Mouse (Mus musculus): ENCODE data around the gene Ctnnbl1. TPM values are rescaled to one million over a fixed set of nuclear protein-coding genes. Genes with fewer than 3 reads are reported as not detected.

Ctnnbl1 gene
- polyA plus RNA-seq, 1 experiment from 2014 or later = 50.5 TPM

DNA sequence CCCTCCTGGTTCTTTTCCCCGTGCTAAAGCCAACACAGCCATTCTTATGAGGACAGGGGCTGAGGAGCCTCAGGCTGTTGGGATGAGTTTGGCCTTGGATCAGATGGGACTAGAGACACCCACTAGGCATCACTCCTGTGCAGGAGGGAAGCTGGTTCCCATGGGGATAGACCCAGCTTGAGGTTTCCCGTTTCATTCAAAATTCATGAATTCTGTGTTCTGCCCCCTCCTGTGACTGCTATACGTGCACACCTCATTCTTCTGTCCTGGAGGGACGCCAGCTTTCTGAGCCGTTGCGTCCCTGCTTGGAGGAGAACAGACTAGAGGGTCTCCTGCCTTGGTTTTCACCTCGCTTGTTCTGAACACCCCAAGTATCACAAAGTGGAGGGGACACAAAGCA lies 189.3 kb downstream of the Ctnnbl1 start:
- Histone ChIP-seq H3K36me3 (ENCODE audit: control insufficient read depth, insufficient read depth, low read length) (no peaks in the 10 kb centered on the region), H3K27me3 (replicated peaks; ENCODE audit: control insufficient read depth, insufficient read depth, low read length) (no peaks in the 10 kb centered on the region), H3K4me3 (ENCODE audit: low read depth, low read length) (no peak overlapping the region), H3K27ac (ENCODE audit: low read depth) (no peak overlapping the region), H3K9ac (ENCODE audit: low read length) (no peak overlapping the region), H3K4me2 (ENCODE audit: low read length) (no peak overlapping the region), H3K9me3 (ENCODE audit: control insufficient read depth, low read length) (no peaks in the 10 kb centered on the region), H3K4me1 (replicated peaks; ENCODE audit: control insufficient read depth, insufficient read depth, low read length) (no peaks in the 10 kb centered on the region; the same call in 1 of the 2 replicates)
- 61% methylated on average over 7 of the region's 7 CpGs for WGBS
- ATAC-seq (replicated peaks; ENCODE audit: low FRiP score, low TSS enrichment, low read depth) = no peak
- DNase-seq (ENCODE audit: low spot score) = no peak

DNA sequence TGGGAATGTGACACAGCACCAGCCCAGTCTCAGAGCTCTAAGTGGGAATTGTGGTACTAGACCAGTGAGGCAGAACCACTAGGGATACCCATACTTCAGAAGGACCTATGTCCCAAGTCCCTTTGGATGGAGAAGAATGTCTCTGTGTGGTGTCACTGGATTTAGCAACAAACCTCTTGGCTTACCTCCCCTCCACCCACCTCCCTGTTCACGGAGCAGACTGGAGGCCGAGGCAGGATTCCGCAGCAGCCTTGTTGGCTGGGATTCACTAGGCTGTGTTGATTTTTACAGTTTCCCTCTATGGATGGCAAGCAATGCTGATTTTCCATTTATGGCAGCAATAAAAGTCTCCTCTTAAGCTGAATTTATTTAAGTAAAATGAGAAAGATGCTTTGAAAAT lies 189.7 kb downstream of the Ctnnbl1 start:
- Histone ChIP-seq H3K27ac (ENCODE audit: low read depth) (no peak overlapping the region), H3K4me1 (replicated peaks; ENCODE audit: control insufficient read depth, insufficient read depth, low read length) (no peaks in the 10 kb centered on the region; the same call in 1 of the 2 replicates), H3K4me3 (ENCODE audit: low read depth, low read length) (no peak overlapping the region), H3K36me3 (ENCODE audit: control insufficient read depth, insufficient read depth, low read length) (no peaks in the 10 kb centered on the region), H3K9me3 (ENCODE audit: control insufficient read depth, low read length) (no peaks in the 10 kb centered on the region), H3K4me2 (ENCODE audit: low read length) (no peak overlapping the region), H3K27me3 (replicated peaks; ENCODE audit: control insufficient read depth, insufficient read depth, low read length) (no peaks in the 10 kb centered on the region), H3K9ac (ENCODE audit: low read length) (no peak overlapping the region)
- no peak for ATAC-seq (replicated peaks; ENCODE audit: low FRiP score, low TSS enrichment, low read depth)
- 56% methylated on average over 3 of the region's 3 CpGs for WGBS
- DNase-seq (ENCODE audit: low spot score) = no peak

DNA sequence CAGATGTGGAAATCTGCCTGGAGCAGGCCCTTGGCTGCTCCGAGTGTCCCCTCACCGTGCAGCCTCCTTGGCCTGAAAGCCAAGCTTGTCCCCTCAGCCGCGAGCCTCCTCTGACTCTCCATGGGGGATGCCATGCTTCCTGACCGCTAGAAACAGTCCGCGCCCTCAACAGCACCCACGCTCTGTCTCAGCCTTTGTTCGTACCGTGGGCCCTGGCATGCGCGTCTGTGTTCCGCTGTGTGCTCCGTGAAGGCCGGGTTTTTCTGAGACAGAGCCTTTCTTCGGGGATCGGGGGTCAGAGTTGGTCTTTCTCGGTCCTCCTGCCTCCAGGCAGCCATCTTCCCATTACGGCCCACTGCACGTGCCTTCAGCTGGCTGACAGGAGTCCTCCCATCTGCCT lies 190.2 kb downstream of the Ctnnbl1 start:
- no peaks in the 10 kb centered on the region; the same call in 1 of the 2 replicates for H3K4me1 ChIP-seq (replicated peaks; ENCODE audit: control insufficient read depth, insufficient read depth, low read length)
- no peaks in the 10 kb centered on the region for H3K27me3 ChIP-seq (replicated peaks; ENCODE audit: control insufficient read depth, insufficient read depth, low read length)
- ATAC-seq (replicated peaks; ENCODE audit: low FRiP score, low TSS enrichment, low read depth) (no peak), DNase-seq (ENCODE audit: low spot score) (no peak)
- H3K9me3 ChIP-seq (ENCODE audit: control insufficient read depth, low read length) = no peaks in the 10 kb centered on the region
- WGBS = 53% methylated on average over 20 of the region's 20 CpGs
- no peak overlapping the region for H3K9ac ChIP-seq (ENCODE audit: low read length)
- H3K27ac ChIP-seq (ENCODE audit: low read depth) = no peak overlapping the region
- no peak overlapping the region for H3K4me2 ChIP-seq (ENCODE audit: low read length)
- H3K4me3 ChIP-seq (ENCODE audit: low read depth, low read length) = no peak overlapping the region
- no peaks in the 10 kb centered on the region for H3K36me3 ChIP-seq (ENCODE audit: control insufficient read depth, insufficient read depth, low read length)

GRCm38 (mm10) chr2:157927815-157928214 lies 190.6 kb downstream of the Ctnnbl1 start:
- no peaks in the 10 kb centered on the region for H3K9me3 ChIP-seq (ENCODE audit: control insufficient read depth, low read length)
- H3K4me1 ChIP-seq (replicated peaks; ENCODE audit: control insufficient read depth, insufficient read depth, low read length) = no peaks in the 10 kb centered on the region; the same call in 1 of the 2 replicates
- no peak overlapping the region for H3K4me2 ChIP-seq (ENCODE audit: low read length)
- H3K36me3 ChIP-seq (ENCODE audit: control insufficient read depth, insufficient read depth, low read length) = no peaks in the 10 kb centered on the region
- no peaks in the 10 kb centered on the region for H3K27me3 ChIP-seq (replicated peaks; ENCODE audit: control insufficient read depth, insufficient read depth, low read length)
- no peak for ATAC-seq (replicated peaks; ENCODE audit: low FRiP score, low TSS enrichment, low read depth)
- no peak for DNase-seq (ENCODE audit: low spot score)
- H3K27ac ChIP-seq (ENCODE audit: low read depth) = no peak overlapping the region
- no peak overlapping the region for H3K4me3 ChIP-seq (ENCODE audit: low read depth, low read length)
- WGBS = 30% methylated on average over 2 of the region's 2 CpGs
- H3K9ac ChIP-seq (ENCODE audit: low read length) = no peak overlapping the region

GRCm38 (mm10) chr2:157932655-157933054 lies 195.5 kb downstream of the Ctnnbl1 start:
- WGBS = 80% methylated on average over 4 of the region's 4 CpGs
- Histone ChIP-seq H3K4me3 (ENCODE audit: low read depth, low read length) (no peak overlapping the region), H3K4me2 (ENCODE audit: low read length) (no peak overlapping the region), H3K36me3 (ENCODE audit: control insufficient read depth, insufficient read depth, low read length) (no peaks in the 10 kb centered on the region), H3K9me3 (ENCODE audit: control insufficient read depth, low read length) (no peaks in the 10 kb centered on the region), H3K4me1 (replicated peaks; ENCODE audit: control insufficient read depth, insufficient read depth, low read length) (no peaks in the 10 kb centered on the region), H3K27ac (ENCODE audit: low read depth) (no peak overlapping the region), H3K27me3 (replicated peaks; ENCODE audit: control insufficient read depth, insufficient read depth, low read length) (no peaks in the 10 kb centered on the region), H3K9ac (ENCODE audit: low read length) (no peak overlapping the region)
- ATAC-seq (replicated peaks; ENCODE audit: low FRiP score, low TSS enrichment, low read depth) (no peak), DNase-seq (ENCODE audit: low spot score) (no peak)

GRCm38 (mm10) chr2:157935444-157936171 lies 198.4 kb downstream of the Ctnnbl1 start:
- no peaks in the 10 kb centered on the region for H3K36me3 ChIP-seq (ENCODE audit: control insufficient read depth, insufficient read depth, low read length)
- no peak overlapping the region for H3K4me2 ChIP-seq (ENCODE audit: low read length)
- H3K9me3 ChIP-seq (ENCODE audit: control insufficient read depth, low read length) = no peaks in the 10 kb centered on the region
- WGBS = 67% methylated on average over 11 of the region's 11 CpGs
- no peaks in the 10 kb centered on the region for H3K4me1 ChIP-seq (replicated peaks; ENCODE audit: control insufficient read depth, insufficient read depth, low read length)
- no peak; the same call in 1 of the 2 replicates for ATAC-seq (replicated peaks; ENCODE audit: low FRiP score, low TSS enrichment, low read depth)
- no peak for DNase-seq (ENCODE audit: low spot score)
- no peak overlapping the region for H3K9ac ChIP-seq (ENCODE audit: low read length)
- H3K4me3 ChIP-seq (ENCODE audit: low read depth, low read length) = no peak overlapping the region
- peaks cover 6% of the 10 kb centered on the region; the same call in 1 of the 2 replicates for H3K27me3 ChIP-seq (replicated peaks; ENCODE audit: control insufficient read depth, insufficient read depth, low read length)
- no peak overlapping the region for H3K27ac ChIP-seq (ENCODE audit: low read depth)

- H3K4me3 ChIP-seq (ENCODE audit: low read depth, low read length) = no peak overlapping the region
- no peaks in the 10 kb centered on the region for H3K9me3 ChIP-seq (ENCODE audit: control insufficient read depth, low read length)
- H3K4me2 ChIP-seq (ENCODE audit: low read length) = no peak overlapping the region
- H3K27me3 ChIP-seq (replicated peaks; ENCODE audit: control insufficient read depth, insufficient read depth, low read length) = peaks cover 16% of the 10 kb centered on the region
- 76% methylated on average over 4 of the region's 4 CpGs for WGBS
- no peak overlapping the region for H3K9ac ChIP-seq (ENCODE audit: low read length)
- H3K4me1 ChIP-seq (replicated peaks; ENCODE audit: control insufficient read depth, insufficient read depth, low read length) = peaks cover 4% of the 10 kb centered on the region; the same call in 1 of the 2 replicates
- no peak for DNase-seq (ENCODE audit: low spot score)
- ATAC-seq (replicated peaks; ENCODE audit: low FRiP score, low TSS enrichment, low read depth) = no peak
- no peak overlapping the region for H3K27ac ChIP-seq (ENCODE audit: low read depth)
- H3K36me3 ChIP-seq (ENCODE audit: control insufficient read depth, insufficient read depth, low read length) = no peaks in the 10 kb centered on the region
Observed at GRCm38 (mm10) chr2:157936676-157937075, 199.5 kb downstream of the Ctnnbl1 start.

DNA sequence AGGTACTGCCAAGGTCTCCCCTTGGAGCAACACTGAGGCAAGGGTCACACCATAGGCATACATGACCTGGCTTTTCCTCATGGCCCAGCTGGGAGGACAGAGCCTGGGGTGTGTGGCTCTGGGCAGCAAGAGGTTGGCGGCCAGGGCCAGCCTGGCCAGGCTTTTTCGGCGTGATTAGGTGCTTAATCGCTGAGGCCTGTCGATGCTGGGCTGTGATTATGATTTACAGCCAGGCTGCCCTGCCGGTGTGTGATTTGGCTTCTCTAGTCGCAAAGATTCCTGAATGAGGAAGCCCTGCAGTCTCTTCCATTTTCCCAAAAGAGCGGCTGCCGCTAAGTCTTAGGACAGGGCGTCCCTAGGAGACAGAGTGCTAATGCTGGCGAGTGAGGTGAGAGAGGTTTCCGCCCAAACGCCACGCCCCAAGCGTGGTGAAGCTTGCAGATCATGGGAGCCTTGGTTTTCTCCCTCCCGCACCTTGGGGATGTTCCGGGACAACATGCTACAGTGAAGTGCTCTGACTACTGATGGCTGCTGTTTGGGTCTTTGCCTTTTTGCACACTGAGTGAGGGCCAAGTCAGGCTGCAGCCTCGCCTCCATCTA lies 203.5 kb downstream of the Ctnnbl1 start:
- H3K27ac ChIP-seq (ENCODE audit: low read depth) = no peak overlapping the region
- peaks cover 11% of the 10 kb centered on the region; the same call in 1 of the 2 replicates for H3K4me1 ChIP-seq (replicated peaks; ENCODE audit: control insufficient read depth, insufficient read depth, low read length)
- peaks cover 22% of the 10 kb centered on the region for H3K27me3 ChIP-seq (replicated peaks; ENCODE audit: control insufficient read depth, insufficient read depth, low read length)
- ATAC-seq (replicated peaks; ENCODE audit: low FRiP score, low TSS enrichment, low read depth) (no peak), DNase-seq (ENCODE audit: low spot score) (no peak)
- H3K4me2 ChIP-seq (ENCODE audit: low read length) = peak overlapping the region; percentile 33
- no peak overlapping the region for H3K9ac ChIP-seq (ENCODE audit: low read length)
- WGBS = 8% methylated on average over 18 of the region's 18 CpGs
- no peaks in the 10 kb centered on the region for H3K9me3 ChIP-seq (ENCODE audit: control insufficient read depth, low read length)
- no peaks in the 10 kb centered on the region for H3K36me3 ChIP-seq (ENCODE audit: control insufficient read depth, insufficient read depth, low read length)
- no peak overlapping the region for H3K4me3 ChIP-seq (ENCODE audit: low read depth, low read length)
